Mouse (Mus musculus) erythroblast, embryonic 14.5 days (primary cell): Measurements from ENCODE around the gene H2-Q4. TPM values are rescaled to one million over a fixed set of nuclear protein-coding genes. Genes with fewer than 3 reads are reported as not detected.

Experiments
- polyA plus RNA-seq: library from polyadenylated mRNA; stranded (reverse); fragments of >175 nt; gene quantifications from 2 replicates; pipeline ENCODE4 v1.2.3, GENCODE M21; 2012

H2-Q4 gene
- polyA plus RNA-seq, 1 experiment, result 0.50 TPM

Other genes with a start within 250 kb of the H2-Q4 start
- 0.10 and 0.20 TPM in 2 replicates for gene Apom, start 247.6 kb upstream of the H2-Q4 start, polyA plus RNA-seq
- gene Bag6, start 244.4 kb upstream of the H2-Q4 start, polyA plus RNA-seq, result 88.8 and 102 TPM in 2 replicates
- 70.4 and 133 TPM in 2 replicates for gene Prrc2a, start 214.7 kb upstream of the H2-Q4 start, polyA plus RNA-seq
- gene Aif1, start 203.5 kb upstream of the H2-Q4 start, polyA plus RNA-seq, result 0.27 TPM in 1 of 2 replicates, not detected in the other
- gene Lst1, start 191.2 kb upstream of the H2-Q4 start, polyA plus RNA-seq, result not detected in 2 replicates
- gene Ltb, start 185.2 kb upstream of the H2-Q4 start, polyA plus RNA-seq, result 0.07 and 0.08 TPM in 2 replicates
- 0.07 and 0.09 TPM in 2 replicates for gene Tnf, start 177.6 kb upstream of the H2-Q4 start, polyA plus RNA-seq
- 0.03 TPM in 1 of 2 replicates, not detected in the other for gene Lta, start 174.3 kb upstream of the H2-Q4 start, polyA plus RNA-seq
- gene Gm16181, start 158.8 kb upstream of the H2-Q4 start, polyA plus RNA-seq, result not detected in 2 replicates
- 0.04 and 0.37 TPM in 2 replicates for gene Atp6v1g2, start 146.0 kb upstream of the H2-Q4 start, polyA plus RNA-seq
- gene Nfkbil1, start 143.8 kb upstream of the H2-Q4 start, polyA plus RNA-seq, result 1.6 TPM in 2 replicates
- 18.8 and 20.8 TPM in 2 replicates for gene Ddx39b, start 137.9 kb upstream of the H2-Q4 start, polyA plus RNA-seq
- gene H2-D1, start 116.9 kb upstream of the H2-Q4 start, polyA plus RNA-seq, result 2.4 and 2.7 TPM in 2 replicates
- not detected in 2 replicates for gene H2-Q1, start 59.2 kb upstream of the H2-Q4 start, polyA plus RNA-seq
- not detected in 2 replicates for gene H2-Q2, start 37.4 kb upstream of the H2-Q4 start, polyA plus RNA-seq
- gene H2-Q6, start 45.2 kb downstream of the H2-Q4 start, polyA plus RNA-seq, result 0.09 TPM in 1 of 2 replicates, not detected in the other
- 0.03 and 0.13 TPM in 2 replicates for gene H2-Q7, start 59.5 kb downstream of the H2-Q4 start, polyA plus RNA-seq
- gene H2-Q10, start 90.5 kb downstream of the H2-Q4 start, polyA plus RNA-seq, result 0.08 and 0.09 TPM in 2 replicates
- gene Pou5f1, start 126.4 kb downstream of the H2-Q4 start, polyA plus RNA-seq, result 0.05 TPM in 1 of 2 replicates, not detected in the other
- gene Tcf19, start 137.2 kb downstream of the H2-Q4 start, polyA plus RNA-seq, result 29.1 and 33.5 TPM in 2 replicates
- gene Cchcr1, start 137.5 kb downstream of the H2-Q4 start, polyA plus RNA-seq, result 4.7 and 4.9 TPM in 2 replicates
- gene Psors1c2, start 153.6 kb downstream of the H2-Q4 start, polyA plus RNA-seq, result 0.40 and 0.51 TPM in 2 replicates
- gene Cdsn, start 172.5 kb downstream of the H2-Q4 start, polyA plus RNA-seq, result 0.02 TPM in 1 of 2 replicates, not detected in the other
- not detected in 2 replicates for gene 2300002M23Rik, start 187.8 kb downstream of the H2-Q4 start, polyA plus RNA-seq
- not detected in 2 replicates for gene Sfta2, start 221.9 kb downstream of the H2-Q4 start, polyA plus RNA-seq
- not detected in 2 replicates for gene Gm9573, start 247.0 kb downstream of the H2-Q4 start, polyA plus RNA-seq